Mouse (Mus musculus) CH12.LX (cell line): Measurements from ENCODE around the gene Tbc1d16. TPM values are rescaled to one million over a fixed set of nuclear protein-coding genes. Genes with fewer than 3 reads are reported as not detected.
A peak's percentile ranks its signal among the peaks of the same experiment; 100 is the strongest.

Experiments
- DNase-seq: peaks from one replicate; pipeline ENCODE4 v3.0.0-alpha.2; 2013; ENCODE audit errors: extremely low read depth
- H3K27ac ChIP-seq: 2 replicates; pipeline ENCODE4 v1.5.1; 2012; ENCODE audit warnings: low read depth, mild to moderate bottlenecking, control low read depth, moderate library complexity; ENCODE audit not compliant: insufficient read depth
- H3K27me3 ChIP-seq: replicated peaks from 2 replicates; pipeline ENCODE3; 2012; ENCODE audit warnings: inconsistent platforms
- H3K36me3 ChIP-seq, 2 experiments: replicated peaks in 1 of 2; 2 replicates each; pipeline versions ENCODE3 to v1.6.1; 2012; ENCODE audit warnings: inconsistent platforms in 1 of 2, low read length in 1 of 2, mild to moderate bottlenecking in 1 of 2, mixed read lengths in 1 of 2, moderate library complexity in 1 of 2; ENCODE audit not compliant: control insufficient read depth in 1 of 2, insufficient read depth in 1 of 2
- H3K4me1 ChIP-seq, 2 experiments: 2 replicates each; pipeline ENCODE4 v1.6.1; 2012; ENCODE audit warnings: inconsistent platforms in 1 of 2, moderate library complexity in 1 of 2; ENCODE audit not compliant: insufficient read depth in 2 of 2, control insufficient read depth in 1 of 2
- H3K4me2 ChIP-seq: 2 replicates; pipeline ENCODE4 v1.6.1; 2012; ENCODE audit warnings: low read depth, mild to moderate bottlenecking, control low read depth; ENCODE audit not compliant: poor library complexity, insufficient read depth, severe bottlenecking
- H3K4me3 ChIP-seq, 3 experiments: fragments of 150-350 bp in 1 of 3; sonication (generic) in 1 of 3; replicated peaks in 1 of 3; 2 replicates each; pipeline versions ENCODE3 to v1.5.1; 2011 to 2012; ENCODE audit warnings: low read depth in 2 of 3, low read length in 2 of 3, mild to moderate bottlenecking in 2 of 3, moderate library complexity in 2 of 3, control low read depth in 1 of 3, improper control_type of control experiment in 1 of 3, inconsistent platforms in 1 of 3, mixed read lengths in 1 of 3; ENCODE audit not compliant: poor library complexity in 1 of 3
- H3K79me2 ChIP-seq: replicated peaks from 2 replicates; pipeline ENCODE4 v1.6.1; 2012; ENCODE audit warnings: mild to moderate bottlenecking, moderate library complexity; ENCODE audit not compliant: control insufficient read depth, poor library complexity, insufficient read depth, severe bottlenecking; ENCODE audit errors: extremely low read depth
- H3K9ac ChIP-seq: 2 replicates; pipeline ENCODE4 v1.6.1; 2012; ENCODE audit warnings: low read depth, mild to moderate bottlenecking, control low read depth, moderate library complexity; ENCODE audit not compliant: insufficient read depth
- H3K9me3 ChIP-seq: replicated peaks from 2 replicates; pipeline ENCODE3; 2012; ENCODE audit warnings: low read length, inconsistent platforms, mixed read lengths
- BHLHE40 ChIP-seq: IDR thresholded peaks from 2 replicates; pipeline ENCODE4 v1.6.1; 2011; ENCODE audit warnings: mild to moderate bottlenecking, low read depth, low read length, improper control_type of control experiment
- CHD1 ChIP-seq: IDR thresholded peaks from 2 replicates; pipeline ENCODE4 v1.6.1; 2012; ENCODE audit warnings: low read depth, low read length, improper control_type of control experiment, inconsistent platforms
- CHD2 ChIP-seq: IDR thresholded peaks from 2 replicates; pipeline ENCODE4 v1.6.1; 2011; ENCODE audit warnings: low read length, improper control_type of control experiment
- CTCF ChIP-seq, 2 experiments: IDR thresholded peaks in 1 of 2; conservative IDR thresholded peaks in 1 of 2; 2 replicates each; pipeline ENCODE4 v1.5.1; 2011 to 2012; ENCODE audit warnings: low read depth in 2 of 2, low read length in 2 of 2, improper control_type of control experiment in 1 of 2, inconsistent platforms in 1 of 2, mild to moderate bottlenecking in 1 of 2, moderate library complexity in 1 of 2
- E2F4 ChIP-seq: IDR thresholded peaks from 2 replicates; pipeline ENCODE4 v1.6.1; 2011; ENCODE audit warnings: low read depth, low read length, improper control_type of control experiment; ENCODE audit not compliant: insufficient replicate concordance
- ELF1 ChIP-seq: IDR thresholded peaks from 2 replicates; pipeline ENCODE4 v1.6.1; 2014; ENCODE audit warnings: low read depth, mild to moderate bottlenecking, inconsistent platforms, low read length, improper control_type of control experiment
- EP300 ChIP-seq: IDR thresholded peaks from 2 replicates; pipeline ENCODE4 v1.6.1; 2011; ENCODE audit warnings: low read length, improper control_type of control experiment
- JUND ChIP-seq: conservative IDR thresholded peaks from 2 replicates; pipeline ENCODE4 v1.6.1; 2011; ENCODE audit warnings: low read depth, low read length, improper control_type of control experiment
- KAT2A ChIP-seq: IDR thresholded peaks from 2 replicates; pipeline ENCODE4 v1.6.1; 2012; ENCODE audit warnings: low read length, improper control_type of control experiment, inconsistent platforms; ENCODE audit not compliant: insufficient replicate concordance
- MAFK ChIP-seq: IDR thresholded peaks from 2 replicates; pipeline ENCODE4 v1.6.1; 2011; ENCODE audit warnings: low read length, improper control_type of control experiment; ENCODE audit not compliant: insufficient replicate concordance
- MAZ ChIP-seq: IDR thresholded peaks from 2 replicates; pipeline ENCODE4 v1.6.1; 2012; ENCODE audit warnings: low read depth, mild to moderate bottlenecking, inconsistent platforms, low read length, improper control_type of control experiment, moderate library complexity
- MEF2A ChIP-seq: IDR thresholded peaks from 2 replicates; pipeline ENCODE4 v1.6.1; 2014; ENCODE audit warnings: low read depth, mild to moderate bottlenecking, inconsistent platforms, low read length, improper control_type of control experiment, borderline replicate concordance
- MXI1 ChIP-seq: IDR thresholded peaks from 2 replicates; pipeline ENCODE4 v1.6.1; 2011; ENCODE audit warnings: mild to moderate bottlenecking, low read depth, low read length, improper control_type of control experiment
- NRF1 ChIP-seq: IDR thresholded peaks from 2 replicates; pipeline ENCODE4 v1.6.1; 2014; ENCODE audit warnings: low read depth, mild to moderate bottlenecking, inconsistent platforms, low read length, improper control_type of control experiment, moderate library complexity
- PAX5 ChIP-seq: IDR thresholded peaks from 2 replicates; pipeline ENCODE4 v1.6.1; 2012; ENCODE audit warnings: low read length, inconsistent platforms, mixed read lengths
- POLR2A ChIP-seq: IDR thresholded peaks from 2 replicates; pipeline ENCODE4 v1.6.1; 2011; ENCODE audit warnings: low read depth, mild to moderate bottlenecking, improper control_type of control experiment, low read length
- RAD21 ChIP-seq: IDR thresholded peaks from 2 replicates; pipeline ENCODE4 v1.6.1; 2011; ENCODE audit warnings: low read depth, mild to moderate bottlenecking, low read length, improper control_type of control experiment, moderate library complexity
- RCOR1 ChIP-seq: conservative IDR thresholded peaks from 2 replicates; pipeline ENCODE4 v1.6.1; 2012; ENCODE audit warnings: low read depth, mild to moderate bottlenecking, inconsistent platforms, low read length, improper control_type of control experiment
- SIN3A ChIP-seq: IDR thresholded peaks from 2 replicates; pipeline ENCODE4 v1.6.1; 2012; ENCODE audit warnings: low read length, improper control_type of control experiment, inconsistent platforms
- SMC3 ChIP-seq: IDR thresholded peaks from 2 replicates; pipeline ENCODE4 v1.6.1; 2011; ENCODE audit warnings: low read depth, low read length, improper control_type of control experiment
- UBTF ChIP-seq: IDR thresholded peaks from 2 replicates; pipeline ENCODE4 v1.6.1; 2012; ENCODE audit warnings: low read depth, mild to moderate bottlenecking, inconsistent platforms, low read length, improper control_type of control experiment, moderate library complexity
- USF1 ChIP-seq: IDR thresholded peaks from 2 replicates; pipeline ENCODE4 v1.6.1; 2014; ENCODE audit warnings: low read depth, mild to moderate bottlenecking, inconsistent platforms, low read length, improper control_type of control experiment
- USF2 ChIP-seq: conservative IDR thresholded peaks from 2 replicates; pipeline ENCODE4 v1.6.1; 2011; ENCODE audit warnings: low read depth, low read length, improper control_type of control experiment
- ZC3H11A ChIP-seq: IDR thresholded peaks from 2 replicates; pipeline ENCODE4 v1.6.1; 2012; ENCODE audit warnings: low read depth, mild to moderate bottlenecking, inconsistent platforms, low read length, improper control_type of control experiment
- ZMIZ1 ChIP-seq: IDR thresholded peaks from 2 replicates; pipeline ENCODE4 v1.6.1; 2012; ENCODE audit warnings: low read depth, mild to moderate bottlenecking, inconsistent platforms, low read length, improper control_type of control experiment
- ZNF384 ChIP-seq: IDR thresholded peaks from 2 replicates; pipeline ENCODE4 v1.6.1; 2012; ENCODE audit warnings: low read depth, low read length, improper control_type of control experiment, inconsistent platforms
- dilution Hi-C: fragments of 300-500 bp; cut with MboI; formaldehyde crosslinking; loops from 2 replicates; pipeline ENCODE4 v1.14.3; 2020; ENCODE audit warnings: low sequenced_read_pairs; ENCODE audit not compliant: extremely low pct_unique_long_range_greater_than_20kb, extremely low pct_ligation_motif_present
- in situ Hi-C: fragments of 300-500 bp; cut with MboI; formaldehyde crosslinking; loops from 3 replicates; pipeline ENCODE4 v1.14.3; 2019; ENCODE audit warnings: low sequenced_read_pairs, low pct_ligation_motif_present, low pct_unique_long_range_greater_than_20kb, mixed read lengths
- polyA plus RNA-seq: library from polyadenylated mRNA; unstranded; fragments of >175 nt; gene quantifications from 2 replicates; pipeline ENCODE4 v1.2.1, GENCODE M21; 2012; ENCODE audit warnings: low read depth; ENCODE audit not compliant: insufficient read length
- total RNA-seq, 2 experiments: library from RNA; depleted of rRNA; stranded (reverse); fragments of 300-350 nt in 1 of 2; fragments of >200 nt in 1 of 2; gene quantifications; 2 replicates each; pipeline ENCODE4 v1.2.3; 2012 to 2014

The Tbc1d16 gene
- total and polyA plus RNA-seq, 3 experiments, result 0.79 to 15.9 (median 2.7) TPM

DNA sequence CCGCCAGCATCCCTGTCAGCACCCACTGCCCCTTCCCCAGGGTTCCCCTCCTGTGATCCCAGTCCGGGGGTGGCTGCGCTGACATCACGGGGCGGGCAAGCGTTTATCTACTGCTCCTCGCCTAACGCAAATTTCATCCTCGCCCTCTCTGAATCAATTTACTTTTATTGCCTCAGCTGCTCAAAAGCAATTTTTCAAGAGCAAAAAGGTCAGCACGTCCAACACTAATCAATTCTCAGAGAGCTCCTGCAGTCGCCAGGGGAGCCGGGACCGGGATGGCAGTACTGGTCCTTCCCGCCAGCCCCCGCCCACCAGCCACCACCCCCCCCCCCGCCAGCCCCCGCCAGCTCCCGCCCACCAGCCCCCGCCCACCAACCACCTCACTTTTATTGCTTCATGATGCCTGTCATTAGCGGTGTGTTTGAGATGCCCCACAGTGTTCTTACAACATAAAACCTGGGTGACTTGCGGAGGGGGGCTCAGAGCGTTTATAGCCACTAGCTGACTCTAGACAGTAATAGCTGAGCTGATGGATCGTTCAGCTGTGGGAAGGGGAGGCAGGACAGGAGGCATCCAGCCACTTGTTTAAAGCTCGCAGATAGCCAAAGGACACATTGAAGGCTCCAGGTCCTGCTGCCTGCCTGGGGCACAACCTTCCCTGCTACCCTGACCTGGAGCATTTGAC, 98.1 kb downstream of the Tbc1d16 start:
- DNase-seq, result no peak
- in situ Hi-C loops (loop anchor here (10.0 kb wide), 1 partner anchor 55 kb away; no protein-coding TSS in a partner anchor), dilution Hi-C loops (no loop called here)
- no peak overlapping the region for H3K9ac ChIP-seq
- H3K4me2 ChIP-seq, result no peak overlapping the region
- peaks cover 8% of the 10 kb centered on the region for H3K9me3 ChIP-seq
- TF ChIP-seq RCOR1 (no peak), MEF2A (no peak), ZMIZ1 (no peak), USF1 (no peak), ZC3H11A (no peak), PAX5 (no peak), SIN3A (no peak), JUND (no peak), NRF1 (no peak), UBTF (no peak), CTCF (conservative IDR thresholded peaks at IDR 0.05 in 1 of 2, IDR thresholded peaks at IDR 0.05 in 1 of 2; ENCODE audit: low read depth in 2 of 2, low read length in 2 of 2) (no peak), USF2 (no peak), CHD1 (0 out of 2 replicates have a peak, but pooled peaks have one; percentile 54), ZNF384 (no peak), EP300 (no peak), BHLHE40 (no peak), POLR2A (no peak), E2F4 (no peak), RAD21 (no peak), SMC3 (no peak), MXI1 (0 out of 2 replicates have a peak, but pooled peaks have one; percentile 29), CHD2 (no peak), KAT2A (0 out of 2 replicates have a peak, but pooled peaks have one; percentile 7), ELF1 (no peak), MAFK (no peak), MAZ (no peak)
- H3K36me3 ChIP-seq, result no peaks in the 10 kb centered on the region
- no peaks in the 10 kb centered on the region for H3K79me2 ChIP-seq
- H3K27me3 ChIP-seq, result no peaks in the 10 kb centered on the region
- H3K27ac ChIP-seq, result peak overlapping the region; percentile 14; the same call in 1 of the 2 replicates
- peaks cover 69 to 96% of the 10 kb centered on the region in 2 experiments for H3K4me1 ChIP-seq
- no peak overlapping the region for H3K4me3 ChIP-seq
